8 mouse cellular contexts compared by ENCODE assay signal in genomic region chr15:101453093-101453736, GRCm38 (mm10). TPM values are rescaled to one million over a fixed set of nuclear protein-coding genes. Genes with fewer than 3 reads are reported as not detected.
A peak's percentile ranks its signal among the peaks of the same experiment; 100 is the strongest.
DNase-seq lines count a peak whose midpoint lies in the region; ATAC-seq and TF ChIP-seq lines count a peak whose summit lies in the region.

No protein-coding gene starts in this region.

- H3K4me2 ChIP-seq in intestine, postnatal 0 days (replicated peaks; ENCODE audit: low read depth): peak overlapping the region; percentile 48; the same call in 1 of the 2 replicates
- peak overlapping the region; percentile 22; the same call in 1 of the 2 replicates for H3K4me2 ChIP-seq in midbrain, embryonic 11.5 days

- no peak overlapping the region for H3K4me3 ChIP-seq in intestine, postnatal 0 days (ENCODE audit: low read depth, low read length)
- no peak overlapping the region for H3K4me3 ChIP-seq in midbrain, embryonic 11.5 days (ENCODE audit: low read depth, low read length)
- 0 out of 2 replicates have a peak overlapping the region, but pooled peaks have one; percentile 10 for H3K4me3 ChIP-seq in small intestine, adult 2 months (ENCODE audit: low read depth, low read length)

- TF ChIP-seq CTCF in intestine, postnatal 0 days (IDR thresholded peaks at IDR 0.05; ENCODE audit: low read depth): peak; percentile 94
- peak; percentile 83 for TF ChIP-seq CTCF in small intestine, adult 2 months (IDR thresholded peaks at IDR 0.05; ENCODE audit: extremely low read depth, insufficient read length, insufficient replicate concordance, low read depth, low read length)

- no peak for TF ChIP-seq POLR2A in small intestine, adult 2 months (IDR thresholded peaks at IDR 0.05; ENCODE audit: low read depth, low read length)

- intact Hi-C loops in left cerebral cortex, postnatal 14 days (cut with DNase I): no loop called here

- H3K36me3 ChIP-seq in intestine, postnatal 0 days (ENCODE audit: control insufficient read depth, insufficient read depth): no peaks in the 10 kb centered on the region
- H3K36me3 ChIP-seq in midbrain, embryonic 11.5 days (ENCODE audit: control insufficient read depth, insufficient read depth, low read length): no peaks in the 10 kb centered on the region
- H3K36me3 ChIP-seq in small intestine, adult 2 months (ENCODE audit: control insufficient read depth, insufficient read depth, low read length): no peaks in the 10 kb centered on the region

- 7% methylated on average over 13 of the region's 13 CpGs for WGBS in intestine, postnatal 0 days
- WGBS in midbrain, embryonic 11.5 days: 9% methylated on average over 13 of the region's 13 CpGs
- WGBS in small intestine, adult 2 months: 8% methylated on average over 13 of the region's 13 CpGs

- H3K9me3 ChIP-seq in intestine, postnatal 0 days (ENCODE audit: control insufficient read depth): no peaks in the 10 kb centered on the region
- peaks cover 4% of the 10 kb centered on the region; the same call in 1 of the 2 replicates for H3K9me3 ChIP-seq in midbrain, embryonic 11.5 days (ENCODE audit: control insufficient read depth, low read length)

- no peaks in the 10 kb centered on the region for H3K27me3 ChIP-seq in intestine, postnatal 0 days (replicated peaks; ENCODE audit: control insufficient read depth, insufficient read depth, low read length)
- no peaks in the 10 kb centered on the region for H3K27me3 ChIP-seq in midbrain, embryonic 11.5 days (ENCODE audit: control insufficient read depth, insufficient read depth, low read length)
- H3K27me3 ChIP-seq in small intestine, adult 2 months (ENCODE audit: control insufficient read depth, insufficient read depth, low read length): no peaks in the 10 kb centered on the region

- H3K4me1 ChIP-seq in intestine, postnatal 0 days (replicated peaks; ENCODE audit: control insufficient read depth, insufficient read depth, low read length): no peaks in the 10 kb centered on the region
- no peaks in the 10 kb centered on the region for H3K4me1 ChIP-seq in midbrain, embryonic 11.5 days (ENCODE audit: control insufficient read depth, insufficient read depth, low read length)
- peaks cover 2% of the 10 kb centered on the region; the same call in 1 of the 2 replicates for H3K4me1 ChIP-seq in small intestine, adult 2 months (ENCODE audit: control insufficient read depth, insufficient read depth, insufficient read length, low read length)

- DNase-seq in CD4-positive, CD25-positive, alpha-beta regulatory T cell, adult 2 months (ENCODE audit: low read depth, low spot score): peak; percentile 68
- peak; percentile 57 for DNase-seq in embryo, embryonic 11.5 days (ENCODE audit: low read depth, low spot score)
- peak; percentile 77 to 86 for DNase-seq in heart, adult 18-20 months
- peak; percentile 77 to 81 for DNase-seq in left cerebral cortex, postnatal 14 days (ENCODE audit: low spot score in 2 of 2)
- DNase-seq in midbrain, embryonic 11.5 days (ENCODE audit: low spot score, missing footprints): peak; percentile 99

- H3K27ac ChIP-seq in intestine, postnatal 0 days (ENCODE audit: low read depth, low read length): no peak overlapping the region
- no peak overlapping the region for H3K27ac ChIP-seq in midbrain, embryonic 11.5 days (ENCODE audit: low read depth, low read length)
- no peak overlapping the region for H3K27ac ChIP-seq in small intestine, adult 2 months (ENCODE audit: insufficient read depth, low read depth, low read length)

- no peak for ATAC-seq in CD4-positive, CD25-positive, alpha-beta regulatory T cell, adult 4 months
- ATAC-seq in intestine, postnatal 0 days: peak; percentile 79
- ATAC-seq in midbrain, embryonic 11.5 days (ENCODE audit: low FRiP score): peak; percentile 72

- H3K9ac ChIP-seq in intestine, postnatal 0 days (ENCODE audit: low read depth, low read length): no peak overlapping the region
- no peak overlapping the region for H3K9ac ChIP-seq in midbrain, embryonic 11.5 days (ENCODE audit: low read length)

RNA-seq across cellular contexts. Expression of gene Krt88, which starts 5.7 kb away (rescaled TPM):
- not detected for polyA plus RNA-seq in CD4-positive, CD25-positive, alpha-beta regulatory T cell, adult 4 months (2017; shearing (Covaris generic))
- not detected for total RNA-seq in heart, adult 18-20 months (2021)
- not detected in 2 replicates for polyA plus RNA-seq in intestine, postnatal 0 days (2015; fragmentation: Nextera tagmentation; extraction: Ambion mirVana)
- not detected for total RNA-seq in left cerebral cortex, postnatal 14 days (2021)
- not detected in 2 replicates for polyA plus RNA-seq in midbrain, embryonic 11.5 days (2014; fragmentation: Nextera tagmentation; extraction: Ambion mirVana)
- not detected in 2 replicates for polyA plus RNA-seq in small intestine, adult 2 months (2012; rRNA removed)

RNA-seq across cellular contexts. Expression of gene Krt81, which starts 10.3 kb away (rescaled TPM):
- not detected for polyA plus RNA-seq in CD4-positive, CD25-positive, alpha-beta regulatory T cell, adult 4 months (2017; shearing (Covaris generic))
- not detected for total RNA-seq in heart, adult 18-20 months (2021)
- polyA plus RNA-seq in intestine, postnatal 0 days (2015; fragmentation: Nextera tagmentation; extraction: Ambion mirVana): not detected in 2 replicates
- total RNA-seq in left cerebral cortex, postnatal 14 days (2021): not detected
- not detected in 2 replicates for polyA plus RNA-seq in midbrain, embryonic 11.5 days (2014; fragmentation: Nextera tagmentation; extraction: Ambion mirVana)
- not detected in 2 replicates for polyA plus RNA-seq in small intestine, adult 2 months (2012; rRNA removed)

RNA-seq across cellular contexts. Expression of gene Krt87, which starts 14.6 kb away (rescaled TPM):
- 1 to 10 TPM in 1 of 2 experiments, under 1 TPM in 1; 0.66 to 1.1 TPM for polyA plus RNA-seq in CD4-positive, CD25-positive, alpha-beta regulatory T cell, adult 4 months (2017; shearing (Covaris generic))
- total RNA-seq in heart, adult 18-20 months (2021): not detected
- 0.16 TPM in 2 replicates for polyA plus RNA-seq in intestine, postnatal 0 days (2015; fragmentation: Nextera tagmentation; extraction: Ambion mirVana)
- total RNA-seq in left cerebral cortex, postnatal 14 days (2021): under 1 TPM in 1 of 2 experiments, not detected in 1; 0.15 TPM
- polyA plus RNA-seq in midbrain, embryonic 11.5 days (2014; fragmentation: Nextera tagmentation; extraction: Ambion mirVana): 0.07 and 0.16 TPM in 2 replicates
- 0.29 and 0.30 TPM in 2 replicates for polyA plus RNA-seq in small intestine, adult 2 months (2012; rRNA removed)

RNA-seq across cellular contexts. Expression of gene Krt86, which starts 20.1 kb away (rescaled TPM):
- not detected for polyA plus RNA-seq in CD4-positive, CD25-positive, alpha-beta regulatory T cell, adult 4 months (2017; shearing (Covaris generic))
- total RNA-seq in heart, adult 18-20 months (2021): not detected
- polyA plus RNA-seq in intestine, postnatal 0 days (2015; fragmentation: Nextera tagmentation; extraction: Ambion mirVana): not detected in 2 replicates
- total RNA-seq in left cerebral cortex, postnatal 14 days (2021): not detected
- not detected in 2 replicates for polyA plus RNA-seq in midbrain, embryonic 11.5 days (2014; fragmentation: Nextera tagmentation; extraction: Ambion mirVana)
- not detected in 2 replicates for polyA plus RNA-seq in small intestine, adult 2 months (2012; rRNA removed)

RNA-seq across cellular contexts. Expression of gene Krt83, which starts 38.1 kb away (rescaled TPM):
- 1 to 10 TPM; 3.2 to 7.4 TPM for polyA plus RNA-seq in CD4-positive, CD25-positive, alpha-beta regulatory T cell, adult 4 months (2017; shearing (Covaris generic))
- not detected for total RNA-seq in heart, adult 18-20 months (2021)
- not detected in 2 replicates for polyA plus RNA-seq in intestine, postnatal 0 days (2015; fragmentation: Nextera tagmentation; extraction: Ambion mirVana)
- not detected for total RNA-seq in left cerebral cortex, postnatal 14 days (2021)
- polyA plus RNA-seq in midbrain, embryonic 11.5 days (2014; fragmentation: Nextera tagmentation; extraction: Ambion mirVana): not detected in 2 replicates
- 0.08 and 0.48 TPM in 2 replicates for polyA plus RNA-seq in small intestine, adult 2 months (2012; rRNA removed)
